Mouse (Mus musculus) thymus, postnatal 25 days (tissue): Measurements from ENCODE around the gene Milr1.
"Not testable (repeated sequence)": the region's sequence is repeated elsewhere in the genome, so short reads cannot be mapped to it uniquely, and the experiment has no call there.

Experiments
- DNase-seq: peaks from one replicate; pipeline ENCODE4 v3.0.0; 2022

The Milr1 gene

DNA sequence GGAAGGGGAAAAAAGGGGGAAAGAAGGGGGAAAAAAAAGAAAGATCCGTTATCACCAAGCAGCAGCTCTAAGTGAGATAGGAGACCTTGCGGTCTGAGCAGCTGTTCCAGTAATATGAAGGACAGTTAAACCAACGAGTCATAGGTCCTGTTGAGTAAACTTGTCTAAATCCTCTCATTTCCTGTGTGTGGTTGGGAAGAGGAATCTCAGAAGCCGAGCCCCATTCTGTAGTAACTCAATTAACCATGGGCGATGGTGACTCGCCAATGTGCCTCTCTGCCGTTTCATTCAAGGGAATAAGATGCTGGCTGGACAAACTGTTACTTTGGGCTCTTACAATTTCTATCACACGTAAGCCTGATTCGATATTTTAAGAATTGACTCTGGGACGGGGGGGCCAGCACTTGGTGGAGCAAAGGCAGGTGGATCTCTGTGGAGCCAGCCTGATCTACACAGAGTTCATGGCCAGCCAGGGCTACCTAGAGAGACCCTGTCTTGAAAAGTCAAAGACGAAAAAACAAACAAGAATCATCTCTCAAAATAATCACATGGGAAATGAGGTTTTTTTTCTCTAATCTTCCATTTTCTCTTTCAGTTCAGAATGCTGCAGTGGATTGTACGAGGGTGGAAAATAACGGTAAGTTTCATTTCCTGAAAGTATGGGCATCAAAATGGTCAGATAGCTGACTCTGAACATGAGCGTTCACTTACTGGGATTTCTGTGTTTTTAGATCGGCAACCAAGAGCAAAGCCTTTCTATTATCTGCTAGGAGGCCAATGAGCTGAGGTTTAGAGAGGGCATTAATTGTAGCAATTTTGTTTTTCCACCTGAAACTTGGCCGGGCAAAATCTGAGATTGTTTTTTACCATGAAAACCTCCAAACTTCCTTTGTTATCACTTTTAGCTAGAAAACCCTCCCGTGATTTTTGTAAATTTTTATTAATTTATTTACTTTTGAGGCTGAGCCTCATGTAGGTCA is at the start of gene Milr1:
Gene Milr1 (plus strand): TSS at position 188 of the 980 bp plus-strand sequence.
- peak; percentile 42 for DNase-seq

DNA sequence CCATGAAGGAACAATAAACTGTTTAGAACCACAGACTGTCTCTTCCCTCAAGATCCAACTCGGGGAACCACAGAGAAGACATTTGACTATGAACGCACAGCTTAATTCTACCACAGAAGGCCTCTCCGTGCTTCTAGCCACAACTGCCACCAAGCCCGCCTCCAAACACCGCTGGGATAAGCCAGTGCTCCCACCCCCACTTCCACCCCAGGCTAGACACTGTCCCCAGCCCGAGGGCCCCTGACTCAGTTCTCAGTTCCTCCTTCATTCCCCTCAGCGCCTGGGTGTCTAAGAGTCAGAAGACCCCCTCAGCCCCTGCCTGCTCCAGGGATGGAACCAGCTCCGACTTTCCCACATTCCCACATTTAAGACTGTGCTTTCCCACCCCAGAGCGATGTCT is 49.4 kb upstream of the Milr1 start:
- no peak for DNase-seq

DNA sequence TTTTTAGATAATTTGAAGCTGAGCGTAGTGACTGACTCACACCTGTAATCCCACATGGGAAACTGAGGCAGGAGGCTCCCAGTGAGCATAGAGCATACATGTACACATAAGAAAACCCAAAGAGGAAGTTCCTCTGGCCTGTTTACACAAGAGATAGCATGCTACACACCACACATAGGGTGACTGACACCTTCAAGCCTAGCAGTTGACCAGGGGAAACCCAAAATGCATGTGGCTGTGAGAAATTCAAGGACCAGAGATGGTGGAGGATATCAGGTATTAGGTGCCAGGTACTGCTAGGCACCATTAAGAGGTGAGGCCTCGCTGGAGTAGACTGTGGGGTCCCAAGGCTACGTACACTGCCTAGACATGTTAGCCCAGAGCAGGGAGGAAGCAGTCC is 48.4 kb upstream of the Milr1 start:
- no peak for DNase-seq

DNA sequence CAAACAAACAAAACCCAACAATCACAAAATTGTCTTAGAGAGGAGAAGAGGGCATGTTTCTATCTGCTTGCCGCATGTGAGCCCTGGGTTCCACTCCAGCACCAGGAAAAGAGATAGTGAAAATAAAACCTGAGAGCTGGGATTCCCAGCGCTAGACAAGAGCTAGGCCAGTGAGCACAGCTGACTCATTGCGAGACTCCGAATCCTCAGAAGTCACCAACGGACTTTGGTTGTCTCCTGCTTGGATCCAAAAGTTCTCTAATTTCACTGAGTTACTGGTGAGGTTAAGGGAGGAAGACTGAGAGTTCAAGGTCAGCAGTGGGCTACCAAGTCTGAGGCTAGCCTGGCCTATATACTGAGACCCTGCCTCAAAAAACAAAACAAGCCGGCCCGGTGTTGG is 47.1 kb upstream of the Milr1 start:
- no peak for DNase-seq

DNA sequence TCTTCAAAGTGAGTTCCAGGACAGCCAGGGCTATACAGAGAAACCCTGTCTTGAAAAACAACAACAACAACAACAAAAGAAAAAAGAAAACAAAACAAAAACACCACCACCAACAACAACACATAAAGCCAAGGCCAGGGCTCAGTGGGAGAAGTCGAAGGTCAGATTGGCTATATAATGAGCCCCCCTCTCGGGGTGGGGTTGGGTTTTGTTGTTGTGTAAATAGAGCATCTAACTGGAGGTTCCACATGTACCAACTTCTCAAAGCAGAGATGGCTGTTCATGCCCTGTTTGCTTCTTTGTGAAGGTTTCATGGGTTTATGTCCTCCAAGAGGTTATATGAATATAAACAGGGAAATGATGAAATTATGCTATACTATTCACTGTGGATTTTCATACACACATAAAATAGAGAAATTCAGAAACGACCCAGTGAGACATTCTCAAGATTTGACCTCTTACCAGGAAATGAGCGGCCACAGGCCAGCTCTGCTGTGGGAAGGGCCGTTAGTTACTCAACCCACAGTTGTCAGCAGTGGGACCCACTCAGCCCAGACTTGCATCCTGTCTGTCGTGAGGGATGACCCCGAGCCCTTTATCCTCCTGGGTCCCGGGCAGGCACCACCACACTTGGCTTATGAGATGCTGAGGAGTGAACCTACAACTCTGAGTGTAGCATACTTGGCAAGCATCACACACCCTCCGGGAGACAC is 46.5 kb upstream of the Milr1 start:
- DNase-seq: no peak

DNA sequence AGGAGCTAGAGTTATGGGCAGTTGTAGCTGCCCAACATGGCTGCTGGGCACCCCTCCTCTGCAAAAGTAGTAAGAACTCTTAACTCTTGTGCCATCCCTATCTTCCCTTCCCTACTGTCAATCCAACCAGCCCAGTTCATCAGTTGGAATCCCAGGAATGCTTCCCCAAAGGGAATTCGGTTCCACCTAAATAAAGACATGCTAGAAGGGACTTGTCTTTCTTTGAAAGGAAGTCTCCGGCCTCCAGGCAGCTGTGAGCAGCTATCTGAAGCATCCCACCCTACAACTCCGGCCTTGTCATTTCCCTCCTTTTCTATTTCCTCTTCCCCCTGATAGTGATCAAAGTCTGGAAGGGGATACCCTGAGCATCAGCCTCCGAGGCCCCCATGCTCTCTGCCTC is 44.8 kb upstream of the Milr1 start:
- no peak for DNase-seq

DNA sequence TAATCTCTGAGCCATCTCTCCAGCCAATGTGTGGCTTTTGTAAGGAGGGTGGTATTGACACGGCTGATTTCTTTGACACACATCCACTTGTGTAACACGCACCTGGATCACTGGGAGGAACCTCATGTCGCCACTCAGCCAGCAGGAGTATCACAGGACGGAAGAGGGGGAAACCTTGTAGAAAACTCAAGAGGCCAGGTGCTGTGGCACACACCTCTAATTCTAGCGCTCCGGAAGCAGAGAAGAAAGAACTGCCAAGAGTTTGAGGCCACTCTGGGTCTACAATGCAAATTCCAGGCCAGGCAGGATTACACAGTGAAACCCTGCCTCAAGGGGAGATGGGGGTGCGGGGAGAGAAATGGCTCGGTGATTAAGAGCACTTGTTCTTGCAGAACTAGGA is 43.9 kb upstream of the Milr1 start:
- no peak for DNase-seq

DNA sequence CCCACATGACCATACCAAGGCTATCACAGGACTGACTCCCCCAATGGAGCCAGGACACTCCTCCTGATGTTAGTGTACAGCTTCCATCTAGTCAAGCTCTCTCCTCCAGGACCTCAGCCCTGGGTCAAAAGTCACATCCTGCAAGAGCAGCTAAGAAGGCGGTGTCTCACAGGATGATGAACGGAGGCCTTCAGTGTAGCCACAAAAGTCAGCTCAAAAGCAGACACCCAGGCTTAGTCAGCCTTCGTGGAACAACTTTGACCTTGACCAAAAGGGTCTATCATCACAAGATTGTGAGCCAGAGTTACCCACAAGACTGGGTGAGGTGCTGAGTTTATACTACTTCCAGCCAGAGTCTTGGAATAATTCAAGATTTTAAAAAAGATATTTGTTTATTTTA is 43.2 kb upstream of the Milr1 start:
- DNase-seq: no peak

DNA sequence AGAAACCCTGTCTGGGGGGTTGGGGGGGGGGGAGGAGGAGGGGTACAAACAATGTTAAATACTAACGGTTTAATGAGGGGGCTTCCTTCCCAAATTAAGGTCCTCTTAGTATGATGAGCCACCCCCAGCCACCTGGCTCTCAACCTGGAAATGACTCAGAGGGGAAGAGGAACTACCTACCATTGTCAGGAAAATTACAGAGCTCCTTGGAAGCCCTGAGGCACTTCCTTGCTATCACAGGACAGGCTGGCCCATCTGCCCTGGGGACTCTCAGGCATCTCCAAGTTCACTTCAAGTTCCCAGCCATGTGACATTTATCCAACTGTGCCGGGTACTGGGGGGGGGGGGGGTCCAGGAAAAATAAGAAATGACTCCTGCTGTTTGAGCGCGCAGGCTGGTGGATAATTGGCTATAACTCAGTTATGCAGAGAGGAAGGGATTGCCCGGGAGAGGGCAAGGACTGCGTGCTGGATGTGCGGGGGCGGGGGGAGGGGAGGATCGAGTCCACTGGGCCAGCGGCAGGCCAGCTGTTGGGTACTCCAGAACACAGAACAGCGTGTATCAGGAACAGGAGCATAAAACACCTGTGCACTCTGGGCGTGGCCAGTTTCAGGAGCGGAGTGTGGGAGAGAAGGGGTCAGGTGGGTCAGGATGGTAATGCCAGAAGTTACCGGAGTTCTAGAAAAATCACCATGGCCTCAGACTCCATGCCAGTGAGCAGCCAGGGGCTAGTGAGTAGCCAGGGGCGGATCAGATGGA is 41.6 kb upstream of the Milr1 start:
- DNase-seq: no peak

DNA sequence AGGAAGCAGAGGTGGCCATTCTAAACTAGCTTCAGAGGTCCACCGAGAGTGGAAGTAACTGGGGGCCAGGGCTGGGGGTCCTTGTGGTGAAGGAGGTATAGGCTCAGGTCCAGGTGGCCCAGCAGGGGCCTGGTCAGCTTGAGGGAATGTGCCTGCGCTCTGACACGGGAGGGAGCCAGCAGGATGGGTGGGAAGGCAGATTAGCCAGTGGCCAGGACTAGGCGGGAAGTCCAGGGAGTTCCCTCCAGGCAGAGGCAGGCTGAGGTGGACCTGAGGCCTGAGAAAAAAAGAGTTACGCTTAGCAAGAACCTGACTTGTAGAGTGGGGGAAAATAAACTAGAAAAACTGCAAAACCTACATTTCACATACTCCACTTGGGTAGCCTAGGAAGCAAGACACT is 40.2 kb upstream of the Milr1 start:
- DNase-seq: no peak

DNA sequence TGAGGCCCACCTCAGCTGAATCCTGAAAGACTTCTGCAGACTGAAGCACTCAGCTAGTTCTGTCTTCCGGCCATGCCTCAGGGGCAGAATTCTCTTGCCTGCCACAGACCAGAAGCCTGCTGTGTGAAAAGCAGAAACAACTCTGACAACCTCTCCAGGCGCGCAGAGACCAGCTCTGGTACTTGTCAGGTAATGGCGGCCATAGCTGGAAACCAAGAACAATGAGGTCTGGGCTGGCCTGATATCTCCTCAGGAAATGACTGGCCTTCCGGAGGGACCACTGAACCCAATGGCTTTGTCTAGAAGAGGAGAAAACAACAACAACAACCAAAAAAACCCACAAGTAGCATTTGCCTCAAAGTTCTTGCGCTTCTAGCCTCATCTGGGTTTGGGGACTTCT is 36.0 kb upstream of the Milr1 start:
- DNase-seq: no peak

DNA sequence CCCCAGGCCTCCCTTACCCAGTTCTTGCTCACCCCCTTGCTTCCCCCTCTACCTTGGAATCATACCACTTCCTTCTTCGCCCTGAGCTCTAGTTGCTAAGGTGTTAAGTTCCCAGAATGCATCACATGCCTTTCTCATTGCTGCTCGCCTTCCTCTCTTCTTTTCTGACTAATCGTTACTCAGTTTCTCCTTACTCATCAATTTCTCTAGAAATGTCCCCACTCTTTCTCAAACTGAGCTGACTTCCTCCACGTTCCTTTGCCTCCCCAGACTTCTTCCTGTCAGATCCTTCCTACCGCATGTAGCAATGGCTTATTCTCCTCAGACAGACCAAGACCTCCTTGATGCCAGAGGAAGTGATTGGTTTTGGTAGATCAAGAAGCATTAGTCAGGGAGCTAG is 34.5 kb upstream of the Milr1 start:
- DNase-seq: no peak

DNA sequence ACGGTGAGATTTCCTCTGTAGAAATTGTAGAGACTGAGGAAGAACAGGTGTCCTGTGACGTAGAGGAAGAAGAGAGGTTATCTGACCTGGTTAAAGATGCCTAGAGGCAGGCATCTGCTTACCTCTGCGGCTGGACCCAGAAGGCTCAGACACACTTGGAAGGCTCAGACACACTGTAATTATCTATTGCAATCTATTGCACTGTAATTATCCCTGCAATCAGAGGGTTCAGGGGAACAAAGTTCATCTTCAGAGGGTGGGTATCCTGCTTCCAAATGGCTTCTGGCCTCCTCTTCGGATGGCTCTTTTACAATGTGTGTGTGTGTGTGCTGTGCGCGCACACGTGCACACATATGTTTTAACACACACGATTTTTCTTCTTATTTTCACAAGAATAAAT is 30.6 kb upstream of the Milr1 start:
- no peak for DNase-seq

DNA sequence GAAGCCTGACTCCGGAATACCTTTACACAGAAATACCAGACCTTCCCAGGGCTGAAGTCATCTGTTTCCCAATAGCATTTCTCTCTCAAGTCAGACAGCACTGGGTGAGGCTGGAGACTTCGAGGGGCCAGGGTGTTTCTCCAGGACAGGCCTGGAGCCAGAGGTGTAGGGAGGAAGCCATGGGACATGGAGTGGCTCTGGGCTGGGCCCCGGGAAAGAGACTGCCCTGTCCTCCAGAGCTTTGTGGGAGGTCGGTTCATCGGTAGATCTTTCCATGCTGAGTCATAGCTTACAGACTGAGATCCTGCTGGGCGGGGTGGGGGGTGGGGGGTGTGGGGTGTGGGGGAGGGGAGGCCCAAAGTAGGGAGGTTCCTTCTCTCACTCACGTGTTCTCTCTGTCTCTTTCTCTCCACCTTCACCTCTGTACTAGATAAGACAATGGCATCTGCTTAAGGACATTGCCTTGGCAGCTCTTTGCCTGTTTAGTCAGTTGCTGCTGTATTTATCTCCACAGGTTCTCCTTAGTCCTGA is 28.1 kb upstream of the Milr1 start:
- DNase-seq: no peak

DNA sequence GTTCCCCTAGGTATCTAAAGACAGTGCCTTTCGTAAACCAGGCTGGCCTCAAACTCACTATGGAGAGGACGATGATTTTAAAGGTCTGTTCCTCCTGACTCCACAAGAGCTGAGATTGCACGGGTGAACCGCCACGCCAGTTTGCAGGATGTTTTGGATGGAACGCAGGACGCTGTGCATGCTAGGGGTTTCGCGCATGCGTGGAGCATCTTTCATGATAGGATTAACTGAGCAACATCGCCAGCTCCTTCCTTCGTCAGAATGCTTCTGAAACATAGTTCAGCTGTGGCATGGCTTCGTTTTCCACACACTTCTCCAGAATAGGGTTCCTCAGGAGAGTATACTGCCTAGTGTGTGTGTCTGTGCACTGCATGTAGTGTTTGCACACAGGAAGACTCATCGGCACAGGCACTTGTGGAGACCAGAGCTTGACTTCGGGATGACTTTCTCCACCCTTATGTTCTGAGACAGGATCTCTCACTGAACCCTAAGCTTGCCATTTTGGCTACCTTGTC is 27.4 kb upstream of the Milr1 start:
- peak; percentile 20 for DNase-seq

DNA sequence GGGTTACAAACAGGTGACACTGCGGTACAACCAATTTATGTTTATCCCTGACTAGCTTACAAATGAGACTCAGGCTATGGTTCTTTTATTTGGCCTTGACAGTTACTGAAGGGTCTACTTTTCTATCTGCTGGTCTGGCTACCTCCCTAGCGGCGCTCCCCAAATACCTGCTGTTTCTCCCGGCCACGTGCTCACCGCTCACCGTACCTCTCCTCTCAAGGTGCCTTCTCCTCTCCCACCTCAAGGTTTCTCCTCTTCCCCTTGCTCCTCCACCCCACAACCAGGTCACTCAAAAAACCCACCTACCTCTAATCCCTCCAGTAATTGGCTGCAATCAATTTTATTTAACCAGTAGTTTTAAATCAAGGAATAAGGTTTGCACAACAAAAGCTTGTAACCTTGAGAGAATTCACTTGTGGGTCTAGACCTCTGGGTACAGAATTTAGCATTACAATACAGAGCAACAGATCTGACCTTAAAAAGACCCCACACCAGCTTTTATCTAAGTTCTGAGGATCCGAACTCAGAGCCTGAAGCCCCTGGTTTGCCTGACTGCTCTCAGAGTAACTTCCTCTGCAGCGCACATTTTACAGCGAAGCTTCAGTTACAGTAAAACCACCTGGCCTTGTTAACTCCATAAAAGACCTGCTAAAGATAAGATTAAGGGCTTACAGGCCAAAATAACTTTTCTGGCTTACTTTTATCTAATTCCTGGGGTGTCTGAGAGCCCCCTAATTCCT is 26.7 kb upstream of the Milr1 start:
- DNase-seq: no peak

DNA sequence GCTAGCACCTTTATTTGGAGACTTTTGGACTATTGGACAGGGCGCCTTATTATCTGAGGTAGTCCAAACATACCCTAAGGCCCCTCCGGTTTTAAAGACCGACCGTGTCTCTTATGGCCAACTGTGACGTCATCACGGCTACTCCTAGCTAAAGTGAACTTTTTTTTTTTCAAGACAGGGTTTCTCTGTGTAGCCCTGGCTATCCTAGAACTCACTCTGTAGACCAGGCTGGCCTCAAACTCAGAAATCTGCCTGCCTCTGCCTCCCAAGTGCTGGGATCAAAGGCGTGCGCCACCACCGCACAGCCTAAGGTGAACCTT is 26.1 kb upstream of the Milr1 start:
- not testable (repeated sequence) for DNase-seq

DNA sequence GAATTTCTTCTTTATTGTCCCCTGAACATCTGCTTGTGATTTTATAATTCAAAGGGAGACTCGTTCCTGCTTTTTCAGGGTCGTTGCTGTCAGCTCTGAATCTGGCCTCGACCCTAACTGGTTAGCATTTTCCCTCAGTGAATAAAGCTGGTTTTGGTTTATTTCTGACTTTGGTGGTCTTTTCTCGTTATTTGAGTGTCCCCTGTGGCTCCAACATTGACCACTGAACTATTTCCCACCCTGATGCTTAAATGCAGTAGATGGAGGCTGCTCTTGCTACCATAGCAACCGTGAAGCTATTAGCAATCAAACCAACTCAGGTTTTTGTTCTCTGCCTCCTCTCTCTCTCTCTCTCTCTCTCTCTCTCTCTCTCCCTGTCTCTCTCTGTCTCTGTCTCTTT is 23.1 kb upstream of the Milr1 start:
- no peak for DNase-seq

DNA sequence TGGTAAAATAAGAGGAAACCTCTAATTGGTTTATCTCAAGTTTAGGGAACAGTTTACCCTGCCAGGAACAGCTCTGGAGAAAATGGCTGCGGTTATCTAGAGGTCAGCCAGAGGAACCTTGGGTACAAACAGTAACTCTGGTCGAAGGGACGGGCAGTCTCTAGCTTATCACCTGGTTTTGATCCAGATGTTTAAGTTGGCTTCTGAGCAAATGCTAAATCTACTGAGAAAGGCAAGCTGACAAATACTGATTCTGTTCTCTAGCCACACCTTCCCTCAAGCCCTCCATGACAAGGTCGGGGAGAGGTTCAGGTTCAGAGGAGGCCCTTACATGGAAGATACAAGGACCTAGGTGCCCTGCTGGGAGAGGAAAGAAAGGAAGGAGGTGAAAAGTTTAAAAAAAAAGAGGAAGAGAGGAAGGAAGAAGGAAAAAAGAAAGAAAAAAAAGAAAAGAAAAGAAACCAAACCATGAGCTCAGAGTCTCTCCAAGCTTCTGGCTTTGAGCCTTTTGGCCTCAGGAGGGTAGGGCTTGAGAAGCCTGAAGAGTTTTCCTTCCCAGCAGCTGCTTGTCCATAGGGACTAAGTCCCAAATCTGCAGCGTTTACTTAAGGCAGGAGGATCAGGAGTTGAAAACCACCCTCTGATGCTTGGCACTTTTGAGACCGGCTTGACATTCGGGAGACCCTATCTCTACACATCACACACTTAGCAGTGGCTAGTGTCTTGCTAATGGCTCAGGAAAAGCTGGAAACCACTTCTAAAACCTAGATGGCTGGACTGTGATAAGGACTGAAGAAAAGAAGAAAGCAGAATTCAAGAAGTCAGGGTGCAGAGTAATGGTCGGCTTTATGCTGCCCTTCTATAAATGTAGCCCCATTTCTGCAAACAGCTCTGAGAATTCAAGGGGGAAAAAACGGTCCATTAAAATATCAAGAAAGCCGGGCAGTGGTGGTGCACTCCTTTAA is 22.3 kb upstream of the Milr1 start:
- DNase-seq: no peak

DNA sequence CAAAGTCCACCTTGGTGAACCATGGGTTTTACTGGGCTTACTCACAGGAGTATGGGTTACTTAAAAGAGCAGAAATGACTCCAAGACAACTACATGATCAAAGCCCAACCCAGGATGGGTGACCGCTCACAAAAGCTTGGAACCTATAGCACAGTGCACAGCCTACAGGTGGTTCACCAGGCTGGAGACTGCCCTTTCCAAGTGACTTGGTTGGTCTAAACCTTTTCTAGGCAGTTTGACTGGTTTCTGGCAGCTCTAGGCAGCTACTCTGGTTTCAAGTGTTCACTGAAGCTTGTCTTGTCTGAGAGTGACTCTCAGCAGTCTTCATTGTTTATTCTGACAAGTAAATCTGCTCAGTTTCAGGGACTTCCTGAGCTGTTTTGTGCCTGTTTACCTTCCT is 21.4 kb upstream of the Milr1 start:
- DNase-seq: no peak

DNA sequence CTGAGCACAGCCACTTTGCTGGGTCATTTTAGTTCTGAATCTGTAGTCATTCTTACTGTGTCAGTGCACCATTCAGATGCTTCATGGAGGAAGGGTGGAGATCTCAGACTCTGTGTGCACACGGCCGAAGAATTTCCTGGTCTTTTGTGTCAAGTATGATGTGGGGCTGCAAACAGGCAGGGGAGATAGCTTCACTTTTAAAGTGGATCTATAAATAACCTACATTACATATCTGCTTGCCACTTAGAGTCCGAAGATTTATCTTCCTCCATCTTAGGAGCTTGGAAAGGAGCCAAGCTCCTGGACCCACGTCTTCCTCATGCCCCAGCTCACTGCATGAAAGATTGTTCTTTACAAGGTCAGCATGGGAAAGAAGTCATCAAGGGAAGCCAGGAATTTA is 20.3 kb upstream of the Milr1 start:
- DNase-seq: no peak
